Mouse (Mus musculus) embryonic fibroblast, embryonic 13.5 days (primary cell): ENCODE results near the gene Gins2.

ENCODE experiments used
- CTCF ChIP-seq: IDR thresholded peaks from 2 replicates; pipeline ENCODE4 v1.5.1; 2011; ENCODE audit warnings: mild to moderate bottlenecking, control low read depth, low read length, moderate library complexity, borderline replicate concordance; ENCODE audit not compliant: insufficient read depth
- POLR2A ChIP-seq: IDR thresholded peaks from 2 replicates; pipeline ENCODE4 v1.6.1; 2011; ENCODE audit warnings: low read depth, mild to moderate bottlenecking, control low read depth, low read length, moderate library complexity

- TF ChIP-seq POLR2A (no peak), CTCF (no peak)
Measured at GRCm38 (mm10) chr8:120539381-120539774, 49.7 kb downstream of the Gins2 start.
